In the genomic region with DNA sequence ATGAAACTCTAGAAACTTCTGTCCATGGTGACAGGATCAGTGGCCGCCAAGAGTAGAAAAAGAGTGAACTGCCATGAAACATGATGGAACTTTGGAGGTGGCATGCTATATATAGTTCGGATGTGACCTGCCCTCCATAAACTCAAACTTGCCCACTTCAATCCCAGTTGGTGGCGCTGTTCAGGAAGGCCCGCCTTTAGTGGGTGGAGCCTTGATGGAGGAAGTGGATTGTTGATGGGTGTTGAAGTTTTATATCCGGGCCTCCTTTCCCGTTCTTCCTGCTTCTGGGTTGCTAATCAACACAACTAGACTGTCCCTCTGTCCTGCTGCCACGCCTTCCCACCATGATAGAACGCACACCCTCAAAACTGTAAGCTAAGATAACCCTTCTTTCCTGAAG, we compare ENCODE assay signal across 1 mouse cellular context.
TF ChIP-seq lines count a peak whose summit lies in the region.

No protein-coding gene starts in this region.

TF ChIP-seq in CH12.LX, 34 proteins besides CTCF, POLR2A, EP300 and RAD21 (continued from another document):
- TF ChIP-seq HCFC1 (IDR thresholded peaks at IDR 0.05; ENCODE audit: low read depth, low read length): peak; percentile 77
- TF ChIP-seq BHLHE40 (IDR thresholded peaks at IDR 0.05; ENCODE audit: low read depth, low read length): no peak
- TF ChIP-seq TBP (conservative IDR thresholded peaks at IDR 0.05; ENCODE audit: low read depth, low read length): 0 out of 2 replicates have a peak, but pooled peaks have one; percentile 30
- TF ChIP-seq MAX (IDR thresholded peaks at IDR 0.05; ENCODE audit: low read length): no peak
- no peak for TF ChIP-seq KAT2A (IDR thresholded peaks at IDR 0.05; ENCODE audit: insufficient replicate concordance, low read length)
